Mouse (Mus musculus): ENCODE measurements at regions not wholly inside any gene's neighbourhood (a gene's known extent, or its start where the extent isn't known, plus 50 kb on each side); places are given as distances from the start of the nearest gene placed in this dataset.

- DNase-seq (ENCODE audit: extremely low read depth) = no peak
- H3K79me2 ChIP-seq (replicated peaks; ENCODE audit: control insufficient read depth, extremely low read depth, insufficient read depth, poor library complexity, severe bottlenecking) = no peaks in the 10 kb centered on the region
- no peaks in the 10 kb centered on the region for H3K4me1 ChIP-seq (ENCODE audit: control insufficient read depth in 1 of 2, insufficient read depth in 2 of 2)
- in situ Hi-C loops (cut with MboI; ENCODE audit: low pct_ligation_motif_present, low pct_unique_long_range_greater_than_20kb, low sequenced_read_pairs) = no loop called here
- H3K27me3 ChIP-seq (replicated peaks) = no peaks in the 10 kb centered on the region
- no peak overlapping the region for H3K4me2 ChIP-seq (ENCODE audit: insufficient read depth, low read depth, poor library complexity, severe bottlenecking)
- dilution Hi-C loops (cut with MboI; ENCODE audit: extremely low pct_ligation_motif_present, extremely low pct_unique_long_range_greater_than_20kb, low sequenced_read_pairs) = no loop called here
- H3K4me3 ChIP-seq (replicated peaks in 1 of 3; ENCODE audit: low read depth in 2 of 3, low read length in 2 of 3, poor library complexity in 1 of 3) = no peak overlapping the region
- TF ChIP-seq JUND (conservative IDR thresholded peaks at IDR 0.05; ENCODE audit: low read depth, low read length) (no peak), JUN (IDR thresholded peaks at IDR 0.05; ENCODE audit: insufficient read depth, low read depth, low read length) (no peak), SMC3 (IDR thresholded peaks at IDR 0.05; ENCODE audit: low read depth, low read length) (no peak), ZMIZ1 (IDR thresholded peaks at IDR 0.05; ENCODE audit: low read depth, low read length) (no peak), TBP (conservative IDR thresholded peaks at IDR 0.05; ENCODE audit: low read depth, low read length) (no peak), E2F4 (IDR thresholded peaks at IDR 0.05; ENCODE audit: insufficient replicate concordance, low read depth, low read length) (no peak), CHD2 (IDR thresholded peaks at IDR 0.05; ENCODE audit: low read length) (no peak), MXI1 (IDR thresholded peaks at IDR 0.05; ENCODE audit: low read depth, low read length) (no peak), NRF1 (IDR thresholded peaks at IDR 0.05; ENCODE audit: low read depth, low read length) (no peak), GABPA (IDR thresholded peaks at IDR 0.05; ENCODE audit: insufficient replicate concordance, low read depth, low read length) (no peak), ELF1 (IDR thresholded peaks at IDR 0.05; ENCODE audit: low read depth, low read length) (no peak), SIN3A (IDR thresholded peaks at IDR 0.05; ENCODE audit: low read length) (no peak), IRF4 (IDR thresholded peaks at IDR 0.05; ENCODE audit: low read depth, low read length) (no peak), UBTF (IDR thresholded peaks at IDR 0.05; ENCODE audit: low read depth, low read length) (no peak), MYC (IDR thresholded peaks at IDR 0.05; ENCODE audit: low read depth, low read length) (no peak)
- H3K36me3 ChIP-seq (replicated peaks in 1 of 2; ENCODE audit: control insufficient read depth in 1 of 2, insufficient read depth in 1 of 2, low read length in 1 of 2) = no peaks in the 10 kb centered on the region
- H3K9me3 ChIP-seq (replicated peaks; ENCODE audit: low read length) = peaks cover 52% of the 10 kb centered on the region
- no peak overlapping the region for H3K9ac ChIP-seq (ENCODE audit: insufficient read depth, low read depth)
- H3K27ac ChIP-seq (ENCODE audit: insufficient read depth, low read depth) = no peak overlapping the region
These were observed 58.4 kb upstream of the Dio3 start for GRCm38 (mm10) chr12:110220516-110220915.

DNA sequence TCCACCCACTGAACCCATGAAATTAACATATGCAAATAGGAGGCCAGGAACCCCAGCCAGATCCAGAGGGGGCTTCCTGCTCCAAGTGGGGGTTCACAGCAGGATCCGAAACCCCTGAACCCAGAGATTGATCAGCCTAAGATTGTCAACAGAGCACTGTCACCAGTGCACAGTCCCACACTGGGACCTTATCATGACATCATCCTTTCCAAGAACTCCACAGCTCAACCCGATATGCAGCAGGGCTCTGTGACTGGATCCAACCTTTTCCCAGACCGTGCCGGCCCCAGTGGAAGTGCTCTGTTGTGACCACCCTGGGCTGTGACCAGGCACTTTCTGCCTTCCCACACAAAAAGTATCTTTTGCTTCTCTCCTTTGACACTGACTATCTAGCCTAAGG is 57.7 kb upstream of the Dio3 start:
- dilution Hi-C loops (cut with MboI; ENCODE audit: extremely low pct_ligation_motif_present, extremely low pct_unique_long_range_greater_than_20kb, low sequenced_read_pairs) = no loop called here
- no peak for DNase-seq (ENCODE audit: extremely low read depth)
- in situ Hi-C loops (cut with MboI; ENCODE audit: low pct_ligation_motif_present, low pct_unique_long_range_greater_than_20kb, low sequenced_read_pairs) = no loop called here
- Histone ChIP-seq H3K27ac (ENCODE audit: insufficient read depth, low read depth) (no peak overlapping the region), H3K4me1 (ENCODE audit: control insufficient read depth in 1 of 2, insufficient read depth in 2 of 2) (no peaks in the 10 kb centered on the region), H3K36me3 (replicated peaks in 1 of 2; ENCODE audit: control insufficient read depth in 1 of 2, insufficient read depth in 1 of 2, low read length in 1 of 2) (no peaks in the 10 kb centered on the region), H3K9ac (ENCODE audit: insufficient read depth, low read depth) (no peak overlapping the region), H3K4me2 (ENCODE audit: insufficient read depth, low read depth, poor library complexity, severe bottlenecking) (no peak overlapping the region), H3K9me3 (replicated peaks; ENCODE audit: low read length) (peaks cover 55% of the 10 kb centered on the region), H3K27me3 (replicated peaks) (no peaks in the 10 kb centered on the region), H3K4me3 (replicated peaks in 1 of 3; ENCODE audit: low read depth in 2 of 3, low read length in 2 of 3, poor library complexity in 1 of 3) (no peak overlapping the region), H3K79me2 (replicated peaks; ENCODE audit: control insufficient read depth, extremely low read depth, insufficient read depth, poor library complexity, severe bottlenecking) (no peaks in the 10 kb centered on the region)
- TF ChIP-seq ZKSCAN1 (IDR thresholded peaks at IDR 0.05; ENCODE audit: borderline replicate concordance, low read depth, low read length) = no peak
- no peak for TF ChIP-seq E2F4 (IDR thresholded peaks at IDR 0.05; ENCODE audit: insufficient replicate concordance, low read depth, low read length)
- TF ChIP-seq ZNF384 (IDR thresholded peaks at IDR 0.05; ENCODE audit: low read depth, low read length) = no peak
- no peak for TF ChIP-seq RAD21 (IDR thresholded peaks at IDR 0.05; ENCODE audit: low read depth, low read length)
- no peak for TF ChIP-seq USF1 (IDR thresholded peaks at IDR 0.05; ENCODE audit: low read depth, low read length)
- TF ChIP-seq ZC3H11A (IDR thresholded peaks at IDR 0.05; ENCODE audit: low read depth, low read length) = no peak
- no peak for TF ChIP-seq MAZ (IDR thresholded peaks at IDR 0.05; ENCODE audit: low read depth, low read length)
- TF ChIP-seq CHD2 (IDR thresholded peaks at IDR 0.05; ENCODE audit: low read length) = no peak
- TF ChIP-seq HCFC1 (IDR thresholded peaks at IDR 0.05; ENCODE audit: low read depth, low read length) = no peak
- TF ChIP-seq POLR2AphosphoS2 (IDR thresholded peaks at IDR 0.05; ENCODE audit: low read depth, low read length) = no peak
- TF ChIP-seq NRF1 (IDR thresholded peaks at IDR 0.05; ENCODE audit: low read depth, low read length) = no peak
- TF ChIP-seq RCOR1 (conservative IDR thresholded peaks at IDR 0.05; ENCODE audit: low read depth, low read length) = no peak
- no peak for TF ChIP-seq TBP (conservative IDR thresholded peaks at IDR 0.05; ENCODE audit: low read depth, low read length)
- no peak for TF ChIP-seq GABPA (IDR thresholded peaks at IDR 0.05; ENCODE audit: insufficient replicate concordance, low read depth, low read length)
- TF ChIP-seq ZMIZ1 (IDR thresholded peaks at IDR 0.05; ENCODE audit: low read depth, low read length) = no peak

Measured in CH12.LX (cell line).